Mouse (Mus musculus) heart, postnatal 4 days (tissue): ENCODE data around the gene Clec10a. TPM values are rescaled to one million over a fixed set of nuclear protein-coding genes. Genes with fewer than 3 reads are reported as not detected.
"Not testable (repeated sequence)": the region's sequence is repeated elsewhere in the genome, so short reads cannot be mapped to it uniquely, and the experiment has no call there.

ENCODE experiments used
- DNase-seq: peaks from one replicate; pipeline ENCODE4 v3.0.0; 2021
- total RNA-seq, 2 experiments: library from RNA; stranded (reverse); gene quantifications; 2 replicates each; pipeline ENCODE4 v1.2.3; 2021

Clec10a gene
- under 1 TPM; 0.60 to 0.99 TPM for total RNA-seq

GRCm38 (mm10) chr11:70155897-70156296, at the start of gene Clec10a:
Clec10a (plus strand) TSS chr11:70156197.
- DNase-seq, result not testable (repeated sequence)

- DNase-seq, result no peak
Observed at GRCm38 (mm10) chr11:70107085-70107484, 48.9 kb upstream of the Clec10a start.

GRCm38 (mm10) chr11:70110146-70110545, 45.9 kb upstream of the Clec10a start:
- peak; percentile 49 for DNase-seq

- peak; percentile 13 for DNase-seq
Observed at GRCm38 (mm10) chr11:70114562-70114961, 41.4 kb upstream of the Clec10a start.

- no peak for DNase-seq
Observed at GRCm38 (mm10) chr11:70115901-70116300, 40.1 kb upstream of the Clec10a start.

GRCm38 (mm10) chr11:70129926-70130379, 26.0 kb upstream of the Clec10a start, which contains the start of gene Mgl2:
Mgl2 (plus strand) TSS chr11:70130329.
- DNase-seq, result peak; percentile 9

- not testable (repeated sequence) for DNase-seq
Observed at GRCm38 (mm10) chr11:70135001-70135400, 21.0 kb upstream of the Clec10a start.

GRCm38 (mm10) chr11:70135925-70136324, 20.1 kb upstream of the Clec10a start:
- not testable (repeated sequence) for DNase-seq

GRCm38 (mm10) chr11:70139171-70139570, 16.8 kb upstream of the Clec10a start:
- no peak for DNase-seq

GRCm38 (mm10) chr11:70151072-70151471, 4.9 kb upstream of the Clec10a start:
- DNase-seq, result no peak

- no peak for DNase-seq
Observed at GRCm38 (mm10) chr11:70162336-70162735, 6.3 kb downstream of the Clec10a start.

- DNase-seq, result no peak
Observed at GRCm38 (mm10) chr11:70165972-70166921, 10.2 kb downstream of the Clec10a start.

- DNase-seq, result no peak
Observed at GRCm38 (mm10) chr11:70168136-70168535, 12.1 kb downstream of the Clec10a start.

- DNase-seq, result not testable (repeated sequence)
Observed at GRCm38 (mm10) chr11:70169471-70169870, 13.5 kb downstream of the Clec10a start.

GRCm38 (mm10) chr11:70170291-70170690, 14.3 kb downstream of the Clec10a start:
- DNase-seq, result no peak

- DNase-seq, result no peak
Observed at GRCm38 (mm10) chr11:70171181-70171580, 15.2 kb downstream of the Clec10a start.

- peak; percentile 27 for DNase-seq
Observed at GRCm38 (mm10) chr11:70171847-70172246, 15.8 kb downstream of the Clec10a start.

- no peak for DNase-seq
Observed at GRCm38 (mm10) chr11:70172298-70172697, 16.3 kb downstream of the Clec10a start.

GRCm38 (mm10) chr11:70174491-70174890, 18.5 kb downstream of the Clec10a start:
- no peak for DNase-seq

- DNase-seq, result peak; percentile 24
Observed at GRCm38 (mm10) chr11:70177647-70178046, 21.6 kb downstream of the Clec10a start.

- no peak for DNase-seq
Observed at GRCm38 (mm10) chr11:70178311-70178710, 22.3 kb downstream of the Clec10a start.

- no peak for DNase-seq
Observed at GRCm38 (mm10) chr11:70178756-70179155, 22.8 kb downstream of the Clec10a start.

GRCm38 (mm10) chr11:70179401-70179800, 23.4 kb downstream of the Clec10a start:
- DNase-seq, result peak; percentile 27

- no peak for DNase-seq
Observed at GRCm38 (mm10) chr11:70180496-70180895, 24.5 kb downstream of the Clec10a start.
